Mouse (Mus musculus) liver, embryonic 11.5 days (tissue): ENCODE results near the gene Pfdn6. TPM values are rescaled to one million over a fixed set of nuclear protein-coding genes. Genes with fewer than 3 reads are reported as not detected.

Experiments used
- ATAC-seq: fragments of 200-750 bp; cut with Nextera tagmentation; replicated peaks from 2 replicates; pipeline ENCODE4 v1.8.0; 2017; ENCODE audit warnings: moderate number of reproducible peaks, mild to moderate bottlenecking, moderate TSS enrichment, moderate library complexity; ENCODE audit not compliant: low FRiP score
- DNase-seq: peaks from one replicate; pipeline ENCODE4 v3.0.0-alpha.2; 2017; ENCODE audit warnings: low spot score
- H3K27ac ChIP-seq: fragments of 300-500 bp; sonication (generic); 2 replicates; pipeline ENCODE4 v1.5.1; 2014; ENCODE audit warnings: mild to moderate bottlenecking, low read depth, low read length, control low read depth
- H3K27me3 ChIP-seq: fragments of 300-500 bp; sonication (generic); replicated peaks from 2 replicates; pipeline ENCODE4 v1.6.1; 2014; ENCODE audit warnings: low read length, mixed read lengths; ENCODE audit not compliant: control insufficient read depth, insufficient read depth
- H3K36me3 ChIP-seq: fragments of 300-500 bp; sonication (generic); 2 replicates; pipeline ENCODE4 v1.6.1; 2014; ENCODE audit warnings: mild to moderate bottlenecking, low read length, moderate library complexity, mixed read lengths; ENCODE audit not compliant: control insufficient read depth, insufficient read depth
- H3K4me1 ChIP-seq: fragments of 300-500 bp; sonication (generic); replicated peaks from 2 replicates; pipeline ENCODE4 v1.6.1; 2014; ENCODE audit warnings: low read length, mixed read lengths; ENCODE audit not compliant: control insufficient read depth, insufficient read depth
- H3K4me2 ChIP-seq: fragments of 300-500 bp; sonication (generic); 2 replicates; pipeline ENCODE4 v1.6.1; 2014; ENCODE audit warnings: mild to moderate bottlenecking, control low read depth, moderate library complexity
- H3K4me3 ChIP-seq: fragments of 300-500 bp; sonication (generic); 2 replicates; pipeline ENCODE4 v1.5.1; 2014; ENCODE audit warnings: low read depth, low read length, control low read depth
- H3K9ac ChIP-seq: fragments of 300-500 bp; sonication (generic); 2 replicates; pipeline ENCODE4 v1.6.1; 2014; ENCODE audit warnings: low read depth, low read length, control low read depth
- H3K9me3 ChIP-seq: fragments of 300-500 bp; sonication (generic); 2 replicates; pipeline ENCODE4 v1.6.1; 2016; ENCODE audit warnings: low read length, inconsistent platforms, mixed read lengths; ENCODE audit not compliant: control insufficient read depth
- WGBS: fragments of 180-500 bp; shearing (Covaris S2); extraction: QIAGEN DNeasy Blood & Tissue Kit; methylation state at CpG from one replicate; pipeline ENCODE4 v1.1.7; 2014; 5-methylcytosine and 5-hydroxymethylcytosine counted together
- polyA plus RNA-seq: library from polyadenylated mRNA; unstranded; fragments of >200 nt; fragmentation: Nextera tagmentation; extraction: Ambion mirVana; gene quantifications from 2 replicates; pipeline ENCODE4 v1.2.1, GENCODE M21; 2014

Gene Pfdn6
- polyA plus RNA-seq, 1 experiment from 2014 or later, result 286 TPM

DNA sequence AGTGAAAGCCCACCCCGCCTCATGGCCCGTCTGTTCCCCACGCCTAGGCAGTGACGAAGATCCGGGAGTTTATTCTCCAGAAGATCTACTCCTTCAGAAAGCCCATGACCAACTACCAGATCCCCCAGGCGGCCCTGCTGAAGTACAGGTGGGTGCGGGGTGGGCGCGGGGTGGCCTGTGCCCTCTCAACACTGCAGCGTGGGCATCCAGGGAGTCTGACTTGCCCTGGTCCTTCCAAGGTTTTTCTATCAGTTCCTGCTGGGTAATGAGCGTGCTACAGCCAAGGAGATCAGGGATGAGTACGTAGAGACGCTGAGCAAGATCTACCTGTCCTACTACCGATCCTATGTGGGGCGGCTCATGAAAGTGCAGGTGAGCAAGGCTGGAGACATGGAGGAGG is 19.8 kb upstream of the Pfdn6 start:
- Histone ChIP-seq H3K4me2 (no peak overlapping the region), H3K9ac (no peak overlapping the region), H3K4me1 (0 out of 2 replicates have a peak, but pooled peaks cover 2% of the 10 kb centered on the region), H3K9me3 (no peaks in the 10 kb centered on the region), H3K27me3 (no peaks in the 10 kb centered on the region), H3K36me3 (peaks cover 37% of the 10 kb centered on the region), H3K27ac (no peak overlapping the region), H3K4me3 (no peak overlapping the region)
- no peak for DNase-seq
- WGBS, result 91% methylated on average over 15 of the region's 15 CpGs
- no peak for ATAC-seq

DNA sequence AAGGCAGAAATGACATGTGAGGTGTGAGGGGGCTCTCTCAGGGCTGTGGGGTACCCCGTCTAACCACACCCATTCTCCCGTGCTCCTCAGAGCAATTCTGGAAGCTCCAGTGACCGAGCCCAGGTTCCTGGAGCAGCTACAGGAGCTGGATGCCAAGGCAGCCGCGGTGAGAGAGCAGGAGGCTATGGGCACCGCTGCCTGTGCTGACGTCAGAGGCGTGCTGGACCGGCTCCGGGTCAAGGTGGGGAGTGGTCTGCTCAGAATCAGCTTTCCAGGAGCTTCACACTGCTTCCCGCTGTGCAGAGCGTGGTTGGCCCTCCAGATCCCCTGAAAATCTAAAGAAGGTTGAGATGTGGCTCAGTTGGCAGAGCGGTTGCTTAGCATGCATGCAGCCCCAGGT is 19.0 kb upstream of the Pfdn6 start:
- 90% methylated on average over 13 of the region's 13 CpGs for WGBS
- Histone ChIP-seq H3K36me3 (peaks cover 43% of the 10 kb centered on the region), H3K9ac (no peak overlapping the region), H3K27ac (no peak overlapping the region), H3K27me3 (no peaks in the 10 kb centered on the region), H3K4me3 (no peak overlapping the region), H3K4me2 (no peak overlapping the region), H3K4me1 (peaks cover 7% of the 10 kb centered on the region), H3K9me3 (no peaks in the 10 kb centered on the region)
- DNase-seq, result no peak
- ATAC-seq, result no peak

DNA sequence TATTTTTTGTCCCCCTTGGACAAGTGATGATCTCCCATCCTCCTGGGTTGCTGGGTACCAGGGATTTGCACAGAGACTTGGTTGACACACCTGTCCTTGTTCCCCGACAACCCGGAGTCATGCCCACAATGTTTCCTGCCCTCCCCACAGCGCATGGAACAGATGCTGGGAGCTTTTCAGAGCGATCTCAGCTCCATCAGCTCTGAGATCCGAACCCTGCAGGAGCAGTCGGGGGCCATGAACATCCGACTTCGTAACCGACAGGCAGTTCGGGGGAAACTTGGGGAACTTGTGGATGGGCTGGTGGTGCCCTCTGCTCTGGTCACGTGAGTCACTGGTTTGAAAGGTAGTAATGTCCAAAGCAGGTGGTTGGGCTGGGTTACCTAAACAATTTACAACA is 18.3 kb upstream of the Pfdn6 start:
- no peak overlapping the region for H3K9ac ChIP-seq
- H3K27ac ChIP-seq, result no peak overlapping the region
- H3K36me3 ChIP-seq, result peaks cover 42% of the 10 kb centered on the region
- H3K27me3 ChIP-seq, result no peaks in the 10 kb centered on the region
- H3K4me1 ChIP-seq, result peaks cover 14% of the 10 kb centered on the region
- no peak overlapping the region for H3K4me2 ChIP-seq
- no peak overlapping the region for H3K4me3 ChIP-seq
- no peaks in the 10 kb centered on the region for H3K9me3 ChIP-seq
- ATAC-seq (no peak), DNase-seq (no peak)
- WGBS, result 89% methylated on average over 11 of the region's 11 CpGs

DNA sequence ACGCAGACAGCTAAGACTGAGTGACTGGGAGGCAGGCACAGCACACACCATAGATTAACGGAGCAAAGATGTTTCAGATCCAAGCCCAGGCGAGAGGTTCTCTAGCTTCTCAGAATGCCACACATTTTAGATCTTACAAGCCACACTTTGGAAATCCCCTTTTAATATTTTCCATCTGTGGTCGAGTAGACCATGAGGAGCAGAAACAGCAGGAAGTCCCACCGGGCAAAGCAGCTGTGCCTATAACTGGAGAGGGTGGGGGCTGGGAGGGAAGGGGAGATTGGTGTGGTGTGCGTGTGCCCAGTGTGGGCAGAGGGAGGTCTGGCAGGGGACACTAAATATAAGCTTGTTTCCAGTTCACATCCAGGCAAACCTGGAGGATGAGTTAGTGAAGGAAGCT is 17.4 kb upstream of the Pfdn6 start:
- Histone ChIP-seq H3K4me2 (no peak overlapping the region), H3K36me3 (peaks cover 48% of the 10 kb centered on the region), H3K27ac (no peak overlapping the region), H3K4me3 (no peak overlapping the region), H3K27me3 (no peaks in the 10 kb centered on the region), H3K4me1 (peaks cover 23% of the 10 kb centered on the region), H3K9ac (no peak overlapping the region), H3K9me3 (no peaks in the 10 kb centered on the region)
- WGBS, result 83% methylated on average over 6 of the region's 6 CpGs
- ATAC-seq (no peak), DNase-seq (no peak)

DNA sequence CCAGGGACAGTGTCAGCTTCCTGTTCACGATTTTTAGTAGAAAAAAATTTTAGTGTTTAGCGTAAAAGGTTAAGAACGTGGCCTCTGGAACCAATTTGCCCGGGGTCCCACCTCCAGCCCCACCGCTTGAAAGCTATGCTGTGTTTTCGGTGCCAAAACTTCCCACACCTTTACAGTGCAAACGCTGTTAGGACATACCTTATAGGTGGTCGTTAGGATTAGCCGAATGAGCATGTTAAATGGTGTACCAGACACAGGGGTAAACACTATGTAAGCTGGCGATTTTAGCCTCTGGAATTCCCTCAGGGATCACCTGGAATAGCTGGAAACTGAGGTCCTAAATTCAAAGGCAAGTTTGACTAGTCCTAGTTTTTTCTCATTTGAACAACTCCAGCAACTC is 16.2 kb upstream of the Pfdn6 start:
- Histone ChIP-seq H3K36me3 (peaks cover 49% of the 10 kb centered on the region), H3K4me2 (peak overlapping the region; percentile 100), H3K9me3 (no peaks in the 10 kb centered on the region), H3K4me1 (peaks cover 34% of the 10 kb centered on the region), H3K27me3 (no peaks in the 10 kb centered on the region), H3K27ac (peak overlapping the region; percentile 90), H3K4me3 (peak overlapping the region; percentile 85), H3K9ac (peak overlapping the region; percentile 97)
- ATAC-seq (no peak), DNase-seq (no peak)
- 5% methylated on average over 10 of the region's 10 CpGs for WGBS

DNA sequence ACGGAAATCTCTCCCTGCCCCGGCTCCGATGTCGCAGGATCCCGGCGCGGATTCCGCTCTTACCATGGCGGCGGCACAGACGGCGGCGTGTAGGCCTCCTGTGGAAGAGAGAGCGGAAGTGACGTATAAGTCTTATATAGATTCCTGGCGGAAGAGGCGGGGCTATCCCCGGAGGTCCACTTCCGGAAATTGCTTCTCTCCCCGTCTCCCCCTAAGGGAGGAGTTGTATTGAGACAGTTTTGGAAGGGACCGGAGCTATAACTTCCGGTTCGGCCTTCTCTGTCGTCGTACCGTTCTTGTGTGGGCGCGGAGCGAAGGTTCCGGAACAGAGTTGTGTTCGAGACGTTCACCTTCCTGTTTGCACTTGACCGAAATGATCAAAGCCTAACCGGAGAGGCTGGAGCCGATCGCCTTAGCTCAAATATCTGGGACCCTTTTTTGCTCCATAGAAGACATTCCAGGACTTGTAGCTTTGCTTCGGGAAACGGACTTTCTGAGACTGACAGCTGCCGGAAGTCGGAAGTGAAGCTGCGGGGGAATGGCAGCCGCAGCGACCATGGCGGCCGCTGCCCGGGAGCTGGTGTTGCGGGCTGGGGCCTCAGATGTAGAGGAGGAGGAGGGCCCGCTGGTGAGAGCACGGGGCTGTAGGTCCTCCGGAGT is 15.5 kb upstream of the Pfdn6 start, which contains the start of the genes Vps52 and Rps18:
Vps52 (plus strand) TSS at position 258 of the 660 bp plus-strand sequence.
Rps18 (minus strand) TSS at position 447 of the 660 bp plus-strand sequence.
- DNase-seq (peak; percentile 93), ATAC-seq (peak; percentile 78)
- Histone ChIP-seq H3K4me1 (peaks cover 40% of the 10 kb centered on the region), H3K9me3 (no peaks in the 10 kb centered on the region), H3K4me2 (peak within 1 kb of the TSS; percentile 100), H3K4me3 (peak within 1 kb of the TSS; percentile 85), H3K9ac (peak within 1 kb of the TSS; percentile 97), H3K36me3 (peaks cover 46% of the 10 kb centered on the region), H3K27ac (peak within 1 kb of the TSS; percentile 90), H3K27me3 (no peaks in the 10 kb centered on the region)
- 1% methylated on average over 50 of the region's 50 CpGs for WGBS

DNA sequence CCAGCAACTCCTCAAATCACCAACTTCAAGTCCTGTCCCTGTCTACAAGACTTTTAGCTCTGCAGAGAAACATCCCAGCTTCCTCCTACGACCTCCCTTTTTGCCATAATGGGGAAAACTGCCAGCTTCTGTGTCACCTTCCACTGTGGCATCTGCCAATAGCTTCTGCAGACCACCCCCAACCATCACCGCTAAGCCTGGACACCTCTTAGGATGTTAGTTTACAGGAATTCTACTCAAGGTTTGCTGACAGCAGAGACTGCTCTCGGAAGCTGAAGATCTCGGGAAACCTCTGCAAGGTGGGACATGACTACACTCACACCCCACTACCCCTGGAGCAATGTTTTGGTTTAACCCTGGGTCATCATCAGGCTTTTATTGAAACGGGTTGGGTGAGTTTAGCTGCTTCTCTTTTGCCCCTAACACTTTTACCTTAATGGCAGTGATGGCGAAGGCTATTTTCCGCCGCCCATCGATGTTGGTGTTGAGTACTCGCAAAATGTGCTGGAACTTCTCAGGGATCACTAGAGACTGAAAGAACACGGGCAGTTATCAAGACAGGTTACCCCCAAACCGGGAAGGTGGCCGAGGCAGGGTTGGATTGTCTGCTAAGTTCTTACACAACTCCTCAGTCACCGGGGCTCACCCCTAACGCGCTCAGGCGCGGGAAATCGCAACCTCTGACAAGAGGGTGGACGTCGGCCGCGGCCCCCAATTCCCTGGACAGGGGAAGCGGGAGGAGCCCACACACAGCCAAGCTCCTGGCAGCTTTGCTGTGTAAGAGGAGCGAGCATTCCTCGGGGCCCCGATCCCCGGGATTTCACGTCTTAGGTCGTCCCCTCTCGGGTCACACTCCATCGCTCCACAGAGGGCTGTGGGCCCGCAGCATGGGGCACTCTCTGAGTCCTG is 14.8 kb upstream of the Pfdn6 start:
- WGBS, result under 1% methylated on average over 33 of the region's 33 CpGs
- Histone ChIP-seq H3K4me3 (peak overlapping the region; percentile 85), H3K9me3 (no peaks in the 10 kb centered on the region), H3K9ac (peak overlapping the region; percentile 97), H3K4me2 (peak overlapping the region; percentile 100), H3K4me1 (peaks cover 48% of the 10 kb centered on the region), H3K27ac (peak overlapping the region; percentile 90), H3K36me3 (peaks cover 38% of the 10 kb centered on the region), H3K27me3 (no peaks in the 10 kb centered on the region)
- DNase-seq, result no peak
- 0 out of 2 replicates have a peak, but pooled peaks have one; percentile 0 for ATAC-seq

DNA sequence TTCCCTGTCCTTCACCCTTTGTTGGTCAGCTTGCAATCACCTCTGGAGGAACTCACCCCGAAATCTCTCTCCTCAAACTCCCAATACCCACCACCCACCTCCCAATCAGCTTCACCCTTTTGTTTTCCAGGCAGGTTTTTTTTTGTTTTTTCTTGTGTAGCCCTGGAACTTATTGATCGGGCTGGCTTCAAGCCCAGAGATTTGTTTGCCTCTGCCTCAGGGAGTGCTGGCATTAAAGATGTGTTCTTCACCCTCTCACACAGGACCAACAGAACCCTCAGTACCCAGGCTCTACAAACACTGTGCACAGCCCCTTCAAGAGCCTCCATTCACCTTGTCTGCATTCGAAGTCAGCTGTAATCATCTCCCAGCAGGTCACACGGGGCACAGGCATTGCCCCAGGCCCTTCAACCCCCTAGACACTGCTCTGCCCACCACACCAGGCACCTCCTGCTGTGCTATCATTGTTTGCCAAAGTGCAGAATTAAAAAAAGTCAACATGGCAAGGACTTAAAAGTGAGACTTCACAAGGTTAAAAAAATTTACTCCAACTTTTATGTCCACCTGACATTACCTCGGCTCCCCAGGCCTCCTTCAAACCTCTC is 13.9 kb upstream of the Pfdn6 start:
- ATAC-seq (no peak), DNase-seq (no peak)
- Histone ChIP-seq H3K4me2 (peak overlapping the region; percentile 100), H3K4me1 (peaks cover 50% of the 10 kb centered on the region), H3K27me3 (no peaks in the 10 kb centered on the region), H3K36me3 (peaks cover 37% of the 10 kb centered on the region), H3K4me3 (peak overlapping the region; percentile 85), H3K9ac (peak overlapping the region; percentile 97), H3K27ac (peak overlapping the region; percentile 90), H3K9me3 (no peaks in the 10 kb centered on the region)
- 28% methylated on average over 5 of the region's 5 CpGs for WGBS
